Mouse (Mus musculus): ENCODE measurements at regions not wholly inside any gene's neighbourhood (a gene's known extent, or its start where the extent isn't known, plus 50 kb on each side); places are given as distances from the start of the nearest gene placed in this dataset.

DNA sequence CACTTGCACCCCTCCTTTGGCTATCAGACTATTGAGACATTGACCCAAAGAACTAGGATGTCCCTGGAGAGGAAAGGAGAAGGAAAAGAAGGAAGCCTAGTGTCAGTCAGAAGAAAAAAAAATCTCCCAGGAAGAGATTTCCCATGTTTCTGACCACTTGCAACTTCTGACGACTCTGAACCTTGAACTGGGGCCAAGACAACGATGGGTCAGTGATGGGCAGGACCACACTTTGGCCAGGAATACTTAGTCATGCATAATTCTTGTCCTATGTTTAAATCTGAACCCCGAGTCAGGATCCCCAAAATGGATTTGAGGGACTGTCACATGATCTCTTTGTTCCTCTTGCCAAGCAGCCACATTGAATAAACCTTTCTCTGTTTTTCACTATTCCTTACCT lies 276.7 kb upstream of the Cxcr4 start:
- TF ChIP-seq CTCF (IDR thresholded peaks at IDR 0.05; ENCODE audit: low read depth) (no peak), EP300 (IDR thresholded peaks at IDR 0.05; ENCODE audit: low read depth) (no peak)

Data from heart, postnatal 0 days (tissue).